Mouse (Mus musculus) duodenum, adult 2 months (tissue): Measurements from ENCODE around the gene Mospd3. TPM values are rescaled to one million over a fixed set of nuclear protein-coding genes. Genes with fewer than 3 reads are reported as not detected.

Source experiments
- polyA plus RNA-seq: library from polyadenylated mRNA; depleted of rRNA; stranded (reverse); fragments of >200 nt; gene quantifications from 2 replicates; pipeline ENCODE4 v1.2.3, GENCODE M21; 2012; ENCODE audit warnings: low replicate concordance; rRNA removed

The Mospd3 gene
- 135 and 239 TPM in 2 replicates for polyA plus RNA-seq

DNA sequence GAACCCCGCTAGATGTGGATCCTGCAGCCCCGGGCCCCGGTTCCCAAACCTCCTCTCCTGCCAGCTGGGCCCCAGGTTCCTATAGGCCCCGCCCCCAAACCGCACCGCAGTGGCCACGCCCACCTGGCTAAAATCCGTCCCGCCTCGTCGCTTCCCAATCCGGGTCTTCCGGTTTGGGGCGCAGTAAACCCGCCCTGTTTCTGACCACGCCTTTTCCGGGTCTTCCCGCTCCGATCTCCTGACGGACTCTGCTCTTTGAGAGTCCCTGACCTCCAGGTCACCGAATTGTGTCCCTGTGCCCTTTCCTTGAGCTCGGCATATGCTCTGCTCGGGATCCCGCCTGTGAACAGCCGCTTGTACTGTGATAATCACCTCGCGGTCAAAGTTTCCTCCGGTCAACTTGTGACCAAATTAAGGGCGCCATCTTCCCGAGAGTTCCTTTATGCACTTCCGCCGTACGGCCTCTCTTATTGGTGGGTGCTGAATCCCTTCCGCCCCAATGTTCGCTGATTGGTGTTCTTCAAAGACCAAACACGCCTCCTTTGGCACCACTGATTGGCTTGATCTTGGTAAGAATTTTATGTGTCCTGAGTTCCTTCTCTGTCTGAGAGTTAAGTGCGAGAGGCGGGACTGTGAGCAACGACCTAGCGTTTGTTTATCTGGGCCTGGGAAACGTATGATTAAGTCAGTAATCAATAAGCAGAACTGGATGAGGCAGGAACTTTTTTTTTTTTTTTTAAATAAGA lies at the start of gene Mospd3:
Gene Mospd3 (minus strand): TSS at position 440 of the 746 bp plus-strand sequence.

DNA sequence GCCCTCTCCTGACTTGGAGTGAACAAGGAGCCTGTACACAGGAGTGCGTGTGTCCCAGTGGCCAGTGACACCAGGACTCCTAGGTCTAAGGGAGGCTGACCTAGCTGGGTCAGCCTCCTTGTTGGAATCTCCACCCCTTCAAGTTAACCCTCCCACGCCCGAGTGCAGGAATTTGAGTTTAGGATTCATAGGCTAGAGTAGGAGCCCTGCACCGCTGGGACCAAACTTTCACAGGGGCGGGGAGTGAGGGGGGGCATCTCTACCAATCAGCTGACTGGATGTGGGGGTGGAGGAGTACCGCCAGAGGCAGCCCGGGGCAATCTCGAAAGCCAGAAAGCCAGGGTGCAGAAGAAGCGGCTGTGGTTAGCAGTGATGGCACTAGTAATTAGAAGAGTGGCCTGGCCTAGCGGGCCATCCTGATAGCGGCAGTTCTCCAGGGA lies 44.8 kb upstream of the Mospd3 start, which contains the start of gene Irs3:
Gene Irs3 (minus strand): TSS at position 63 of the 440 bp plus-strand sequence.

DNA sequence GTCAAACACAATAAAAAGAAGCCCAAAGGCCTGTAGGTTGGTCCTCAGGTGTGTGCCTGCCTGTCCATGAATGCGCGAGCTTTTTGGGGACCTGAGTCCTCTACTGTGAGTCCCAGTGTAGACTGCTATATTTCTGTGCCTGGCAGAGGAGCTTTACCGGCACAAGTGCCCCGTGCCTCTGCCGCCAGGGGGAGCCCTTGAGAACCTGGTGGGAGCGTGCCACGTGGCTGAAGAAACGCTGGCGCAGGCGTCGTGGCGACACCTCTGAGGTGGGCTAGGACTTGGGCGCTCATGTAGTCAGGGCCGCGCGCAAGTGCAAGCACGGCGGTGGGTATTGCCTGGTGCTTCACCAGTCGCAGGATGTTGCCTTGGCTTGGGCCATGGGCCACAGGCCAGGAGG lies 40.2 kb upstream of the Mospd3 start, which contains the start of gene Sap25:
Gene Sap25 (plus strand): TSS at position 281 of the 400 bp plus-strand sequence.

DNA sequence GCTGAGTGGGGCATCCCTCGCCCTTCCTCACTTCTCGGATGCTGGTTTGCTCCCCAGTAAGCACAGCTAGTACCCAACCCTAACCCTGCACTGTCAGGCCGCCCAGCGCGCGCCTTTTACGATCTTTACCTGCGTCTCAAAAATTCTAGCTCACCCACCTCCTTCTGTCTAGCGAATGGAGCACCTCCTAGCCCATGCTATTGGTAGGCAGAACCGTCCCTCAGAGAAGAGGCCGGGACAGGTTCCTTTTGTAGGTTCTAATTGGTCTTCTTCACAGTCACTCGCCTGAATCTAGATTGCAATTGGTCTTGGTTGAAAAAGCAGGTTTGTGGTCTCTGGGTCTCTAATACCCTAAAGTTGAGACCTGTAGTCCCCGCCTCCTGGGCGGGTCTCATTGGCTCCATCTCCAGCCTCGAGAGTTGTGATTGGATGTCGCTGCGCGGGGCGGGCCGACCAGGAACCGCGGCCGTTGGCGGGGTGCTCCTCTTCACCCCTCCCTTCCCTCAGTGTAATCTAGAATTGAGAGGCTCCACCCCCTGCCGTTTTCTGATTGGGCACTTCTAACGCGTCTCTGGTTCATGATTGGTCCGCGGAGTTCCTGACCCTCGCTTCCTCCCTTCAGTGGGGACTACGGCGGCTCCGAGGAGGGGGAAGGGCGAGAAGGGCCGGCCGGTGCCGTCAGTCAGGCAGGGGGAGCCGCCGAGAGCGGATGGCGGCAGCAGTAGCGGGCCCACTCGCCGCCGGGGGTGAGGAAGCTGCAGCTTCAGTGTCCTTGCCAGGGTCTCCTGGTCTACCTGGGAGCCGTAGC lies 27.8 kb upstream of the Mospd3 start, which contains the start of the genes Fbxo24, Lrch4 and Gm20605:
Gene Fbxo24 (minus strand): TSS at position 505 of the 808 bp plus-strand sequence.
Gene Lrch4 (plus strand): TSS at position 624 of the 808 bp plus-strand sequence.
Gene Gm20605 (plus strand): TSS at position 678 of the 808 bp plus-strand sequence.

DNA sequence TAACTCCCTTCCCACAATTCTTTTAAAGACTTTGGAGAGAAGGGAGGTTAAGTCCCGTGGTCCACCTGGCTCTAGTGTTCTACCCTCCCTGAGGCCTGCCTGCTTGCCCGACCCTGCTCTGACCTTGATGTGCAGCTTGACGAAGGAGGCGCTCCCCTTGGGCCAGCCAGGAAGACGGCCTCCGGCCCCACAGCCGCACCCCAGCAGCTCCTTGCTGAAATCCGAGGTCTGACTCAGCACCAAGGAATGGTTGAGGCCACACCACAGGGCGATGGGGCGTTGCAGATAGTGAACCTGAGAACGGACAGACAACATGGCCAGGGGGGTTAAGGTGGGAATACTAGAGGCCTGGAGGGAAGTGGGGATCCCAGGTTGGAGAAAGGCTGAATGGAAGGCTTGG lies 12.7 kb upstream of the Mospd3 start, which contains the start of gene Pcolce:
Gene Pcolce (minus strand): TSS at position 235 of the 400 bp plus-strand sequence.

DNA sequence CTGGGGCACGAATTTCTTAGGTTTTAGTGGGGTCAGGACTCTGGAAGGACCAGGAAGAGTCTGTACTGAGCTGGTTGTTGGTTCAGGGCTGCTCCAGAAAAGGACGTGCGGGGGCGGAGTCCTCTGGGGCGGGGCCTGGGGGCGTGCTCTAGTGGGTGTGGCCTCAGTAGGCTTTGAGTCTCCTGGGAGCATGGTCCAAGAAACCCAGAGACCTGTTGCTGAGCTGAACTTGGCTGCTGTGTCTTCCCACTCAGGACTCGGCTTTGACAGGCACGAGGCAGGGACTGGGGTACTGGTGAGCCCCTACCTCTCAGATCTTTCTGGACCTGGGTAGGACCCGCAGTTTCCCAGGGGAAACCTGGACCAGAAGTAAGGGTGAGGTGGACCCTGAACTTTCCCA lies 31.2 kb downstream of the Mospd3 start, which contains the start of gene Tfr2:
Gene Tfr2 (plus strand): TSS at position 176 of the 400 bp plus-strand sequence.

DNA sequence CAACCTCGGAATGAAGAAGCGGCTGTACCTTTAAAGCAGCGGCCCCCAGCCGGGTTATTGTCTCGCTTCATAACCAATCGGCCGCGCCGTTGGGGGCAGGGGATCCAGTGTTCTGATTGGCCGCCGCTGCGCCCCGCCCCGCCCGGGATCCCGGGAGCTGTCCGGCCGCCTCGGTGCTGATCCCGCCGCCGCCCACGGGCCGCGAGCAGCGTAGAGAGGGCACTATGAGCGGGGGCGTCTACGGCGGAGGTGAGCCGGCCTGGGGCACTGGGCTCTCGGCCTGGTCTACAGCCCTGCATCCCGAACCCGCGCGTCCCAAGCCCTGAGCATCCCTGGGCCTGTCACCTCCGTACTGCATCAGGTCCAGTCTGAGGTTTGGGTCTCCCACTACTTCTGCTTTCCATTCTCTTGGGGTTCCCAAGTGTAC lies 47.4 kb downstream of the Mospd3 start, which contains the start of gene Actl6b:
Gene Actl6b (plus strand): TSS at position 107 of the 427 bp plus-strand sequence.

Other genes starting within 250 kb of the Mospd3 start
- 0.88 and 2.8 TPM in 2 replicates for gene Zan, start 124.0 kb downstream of the Mospd3 start, polyA plus RNA-seq
- gene Pop7, start 98.5 kb downstream of the Mospd3 start, polyA plus RNA-seq = 37.9 and 47.1 TPM in 2 replicates
- 11.8 and 16.6 TPM in 2 replicates for gene Gigyf1, start 82.5 kb downstream of the Mospd3 start, polyA plus RNA-seq
- not detected in 2 replicates for gene Epo, start 67.8 kb downstream of the Mospd3 start, polyA plus RNA-seq
- 831 and 1,332 TPM in 2 replicates for gene Gnb2, start 67.5 kb downstream of the Mospd3 start, polyA plus RNA-seq
- gene Actl6b, start 47.5 kb downstream of the Mospd3 start, polyA plus RNA-seq = 1.1 TPM in 2 replicates
- 0.81 and 1.1 TPM in 2 replicates for gene Tfr2, start 31.2 kb downstream of the Mospd3 start, polyA plus RNA-seq
- 33.2 and 49.9 TPM in 2 replicates for gene Pcolce, start 12.7 kb upstream of the Mospd3 start, polyA plus RNA-seq
- gene Fbxo24, start 27.9 kb upstream of the Mospd3 start, polyA plus RNA-seq = 0.18 and 0.78 TPM in 2 replicates
- 33.9 and 56.3 TPM in 2 replicates for gene Lrch4, start 28.1 kb upstream of the Mospd3 start, polyA plus RNA-seq
- gene Gm20605, start 28.1 kb upstream of the Mospd3 start, polyA plus RNA-seq = 22.3 and 27.1 TPM in 2 replicates
- gene Sap25, start 40.3 kb upstream of the Mospd3 start, polyA plus RNA-seq = 114 and 144 TPM in 2 replicates
- 0.40 and 1.2 TPM in 2 replicates for gene Irs3, start 44.7 kb upstream of the Mospd3 start, polyA plus RNA-seq
- gene Agfg2, start 83.7 kb upstream of the Mospd3 start, polyA plus RNA-seq = 16.4 and 20.6 TPM in 2 replicates
- 13.8 and 23.5 TPM in 2 replicates for gene Nyap1, start 140.5 kb upstream of the Mospd3 start, polyA plus RNA-seq
- gene Tsc22d4, start 144.7 kb upstream of the Mospd3 start, polyA plus RNA-seq = 136 and 297 TPM in 2 replicates
- gene Ppp1r35, start 177.8 kb upstream of the Mospd3 start, polyA plus RNA-seq = 44.3 and 72.5 TPM in 2 replicates
- gene Mepce, start 186.6 kb upstream of the Mospd3 start, polyA plus RNA-seq = 17.6 and 30.8 TPM in 2 replicates
- not detected in 2 replicates for gene Zcwpw1, start 186.7 kb upstream of the Mospd3 start, polyA plus RNA-seq
- 3.1 and 9.7 TPM in 2 replicates for gene Pilra, start 235.2 kb upstream of the Mospd3 start, polyA plus RNA-seq